Mouse (Mus musculus): Measurements from ENCODE around the gene Ccdc6.

Gene Ccdc6

GRCm38 (mm10) chr10:70095506-70096270, 1.2 kb upstream of the Ccdc6 start:
- no peak for DNase-seq

GRCm38 (mm10) chr10:70097291-70097901, 475 bp downstream of the Ccdc6 start:
- peak; percentile 50 for DNase-seq

- peak; percentile 59 for DNase-seq
Measured at GRCm38 (mm10) chr10:70097911-70098569, 1.1 kb downstream of the Ccdc6 start.

GRCm38 (mm10) chr10:70098626-70099025, 1.7 kb downstream of the Ccdc6 start:
- no peak for DNase-seq

GRCm38 (mm10) chr10:70099052-70099451, 2.1 kb downstream of the Ccdc6 start:
- DNase-seq, result no peak

- peak; percentile 7 for DNase-seq
Measured at GRCm38 (mm10) chr10:70102086-70102485, 5.2 kb downstream of the Ccdc6 start.

- no peak for DNase-seq
Measured at GRCm38 (mm10) chr10:70108016-70108415, 11.1 kb downstream of the Ccdc6 start.

- DNase-seq, result no peak
Measured at GRCm38 (mm10) chr10:70109974-70110373, 13.1 kb downstream of the Ccdc6 start.

GRCm38 (mm10) chr10:70110815-70111214, 13.9 kb downstream of the Ccdc6 start:
- DNase-seq, result no peak

GRCm38 (mm10) chr10:70111643-70112042, 14.7 kb downstream of the Ccdc6 start:
- no peak for DNase-seq

GRCm38 (mm10) chr10:70114048-70114635, 17.2 kb downstream of the Ccdc6 start:
- no peak for DNase-seq

GRCm38 (mm10) chr10:70116454-70116853, 19.5 kb downstream of the Ccdc6 start:
- no peak for DNase-seq

- no peak for DNase-seq
Measured at GRCm38 (mm10) chr10:70119451-70119850, 22.5 kb downstream of the Ccdc6 start.

GRCm38 (mm10) chr10:70119851-70120370, 23.0 kb downstream of the Ccdc6 start:
- DNase-seq, result no peak

GRCm38 (mm10) chr10:70120671-70121405, 23.9 kb downstream of the Ccdc6 start:
- peak; percentile 60 for DNase-seq

- DNase-seq, result no peak
Measured at GRCm38 (mm10) chr10:70121406-70121695, 24.4 kb downstream of the Ccdc6 start.

- DNase-seq, result no peak
Measured at GRCm38 (mm10) chr10:70123454-70123853, 26.5 kb downstream of the Ccdc6 start.

- no peak for DNase-seq
Measured at GRCm38 (mm10) chr10:70125491-70125890, 28.6 kb downstream of the Ccdc6 start.

- no peak for DNase-seq
Measured at GRCm38 (mm10) chr10:70127273-70127672, 30.4 kb downstream of the Ccdc6 start.

GRCm38 (mm10) chr10:70128408-70128807, 31.5 kb downstream of the Ccdc6 start:
- DNase-seq, result no peak

- no peak for DNase-seq
Measured at GRCm38 (mm10) chr10:70132087-70132560, 35.2 kb downstream of the Ccdc6 start.

- no peak for DNase-seq
Measured at GRCm38 (mm10) chr10:70132714-70133113, 35.8 kb downstream of the Ccdc6 start.

- DNase-seq, result no peak
Measured at GRCm38 (mm10) chr10:70133188-70133587, 36.3 kb downstream of the Ccdc6 start.
